Mouse (Mus musculus): Measurements from ENCODE around the gene Kcnc3. TPM values are rescaled to one million over a fixed set of nuclear protein-coding genes. Genes with fewer than 3 reads are reported as not detected.

Kcnc3 gene
- polyA plus RNA-seq, 1 experiment from 2014 or later = 0.05 TPM

DNA sequence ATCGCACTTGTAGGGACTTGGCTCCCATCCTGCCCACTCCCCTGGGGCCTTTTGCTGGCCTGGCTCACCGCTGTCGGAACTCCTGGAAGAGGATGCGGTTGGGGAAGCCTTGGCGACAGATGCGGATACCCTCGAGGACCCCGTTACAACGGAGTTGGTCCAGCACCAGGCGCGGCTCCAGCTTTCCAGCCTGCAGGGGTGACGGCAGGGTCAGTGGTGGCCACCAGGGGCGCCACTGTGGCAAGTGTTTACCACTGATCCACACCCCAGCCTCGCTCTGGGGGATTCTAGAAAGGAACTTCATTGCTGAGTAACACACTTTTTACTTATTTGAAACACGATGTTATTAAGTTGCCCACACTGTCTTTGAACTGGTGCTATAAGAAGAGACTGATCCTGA is 42.9 kb downstream of the Kcnc3 start:
- Histone ChIP-seq H3K4me3 (replicated peaks) (no peak overlapping the region), H3K4me2 (no peak overlapping the region), H3K4me1 (replicated peaks) (no peaks in the 10 kb centered on the region), H3K36me3 (no peaks in the 10 kb centered on the region), H3K27me3 (peaks cover 24% of the 10 kb centered on the region), H3K27ac (no peak overlapping the region), H3K9me3 (replicated peaks) (no peaks in the 10 kb centered on the region), H3K9ac (no peak overlapping the region)
- 16% methylated on average over 15 of the region's 15 CpGs for WGBS (ENCODE audit: insufficient replicate concordance)
- no peak for ATAC-seq (ENCODE audit: low read depth)
- DNase-seq = no peak

- H3K4me3 ChIP-seq (replicated peaks) = no peak overlapping the region
- ATAC-seq (ENCODE audit: low read depth) = no peak
- H3K9ac ChIP-seq = no peak overlapping the region
- H3K4me2 ChIP-seq = no peak overlapping the region
- WGBS (ENCODE audit: insufficient replicate concordance) = 64% methylated on average over 9 of the region's 9 CpGs
- DNase-seq = no peak
- H3K9me3 ChIP-seq (replicated peaks) = no peaks in the 10 kb centered on the region
- peaks cover 7% of the 10 kb centered on the region for H3K4me1 ChIP-seq (replicated peaks)
- H3K27me3 ChIP-seq = peaks cover 57% of the 10 kb centered on the region
- no peak overlapping the region for H3K27ac ChIP-seq
- no peaks in the 10 kb centered on the region for H3K36me3 ChIP-seq
These were observed 46.2 kb downstream of the Kcnc3 start for GRCm38 (mm10) chr7:44636684-44637083.

GRCm38 (mm10) chr7:44638663-44639062 is 48.2 kb downstream of the Kcnc3 start:
- Histone ChIP-seq H3K27ac (no peak overlapping the region), H3K36me3 (no peaks in the 10 kb centered on the region), H3K4me2 (no peak overlapping the region), H3K9me3 (replicated peaks) (no peaks in the 10 kb centered on the region), H3K9ac (no peak overlapping the region), H3K4me3 (replicated peaks) (no peak overlapping the region), H3K4me1 (replicated peaks) (peaks cover 7% of the 10 kb centered on the region), H3K27me3 (peaks cover 56% of the 10 kb centered on the region)
- no peak for ATAC-seq (ENCODE audit: low read depth)
- WGBS (ENCODE audit: insufficient replicate concordance) = 4% methylated on average over 16 of the region's 16 CpGs
- DNase-seq = no peak

DNA sequence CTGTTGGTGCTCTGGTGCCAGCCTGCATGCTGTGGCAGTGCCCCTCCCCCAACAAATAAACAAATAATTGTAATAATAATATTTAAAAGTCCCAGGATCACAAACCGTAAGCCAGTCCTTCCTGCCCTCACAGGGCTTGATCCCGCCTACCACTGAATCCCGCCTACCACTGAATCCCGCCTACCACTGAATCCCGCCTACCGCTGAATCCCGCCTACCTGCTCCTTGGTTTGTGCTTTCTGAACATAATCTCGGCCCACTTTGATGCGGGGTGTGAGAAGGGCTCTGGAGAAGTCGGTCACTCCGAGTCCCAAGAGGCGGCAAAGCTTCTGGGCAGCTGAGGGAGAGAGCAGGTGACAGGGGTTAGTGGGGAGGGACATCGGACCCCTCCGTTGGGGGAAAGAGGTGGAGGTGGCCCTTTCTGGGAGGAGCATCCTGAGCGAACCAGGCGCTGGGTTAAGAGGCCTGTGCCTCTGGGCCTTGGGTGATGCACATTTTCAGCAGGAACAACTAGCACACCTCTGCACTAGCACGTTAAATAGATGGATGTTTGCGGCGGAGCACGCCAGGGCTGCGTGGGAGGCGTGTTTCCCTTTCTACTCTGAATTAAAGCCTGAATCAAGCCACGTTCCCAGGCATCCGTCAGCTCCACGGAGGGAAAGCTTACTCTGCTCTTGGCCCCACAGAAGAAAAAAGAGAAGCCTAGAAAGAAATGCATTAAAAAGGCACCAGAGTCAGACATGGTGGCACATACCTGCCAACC is 50.6 kb downstream of the Kcnc3 start:
- Histone ChIP-seq H3K36me3 (no peaks in the 10 kb centered on the region), H3K9me3 (replicated peaks) (no peaks in the 10 kb centered on the region), H3K4me2 (0 out of 2 replicates have a peak overlapping the region, but pooled peaks have one; percentile 26), H3K4me3 (replicated peaks) (no peak overlapping the region), H3K27ac (no peak overlapping the region), H3K27me3 (peaks cover 65% of the 10 kb centered on the region), H3K4me1 (replicated peaks) (peaks cover 7% of the 10 kb centered on the region), H3K9ac (no peak overlapping the region)
- DNase-seq (no peak), ATAC-seq (ENCODE audit: low read depth) (no peak)
- WGBS (ENCODE audit: insufficient replicate concordance) = 14% methylated on average over 25 of the region's 25 CpGs

GRCm38 (mm10) chr7:44641887-44642286 is 51.4 kb downstream of the Kcnc3 start:
- WGBS (ENCODE audit: insufficient replicate concordance) = 16% methylated on average over 8 of the region's 8 CpGs
- no peak for ATAC-seq (ENCODE audit: low read depth)
- Histone ChIP-seq H3K4me2 (no peak overlapping the region), H3K27ac (no peak overlapping the region), H3K4me3 (replicated peaks) (no peak overlapping the region), H3K9me3 (replicated peaks) (no peaks in the 10 kb centered on the region), H3K27me3 (peaks cover 67% of the 10 kb centered on the region), H3K9ac (no peak overlapping the region), H3K4me1 (replicated peaks) (peaks cover 7% of the 10 kb centered on the region), H3K36me3 (no peaks in the 10 kb centered on the region)
- no peak for DNase-seq

DNA sequence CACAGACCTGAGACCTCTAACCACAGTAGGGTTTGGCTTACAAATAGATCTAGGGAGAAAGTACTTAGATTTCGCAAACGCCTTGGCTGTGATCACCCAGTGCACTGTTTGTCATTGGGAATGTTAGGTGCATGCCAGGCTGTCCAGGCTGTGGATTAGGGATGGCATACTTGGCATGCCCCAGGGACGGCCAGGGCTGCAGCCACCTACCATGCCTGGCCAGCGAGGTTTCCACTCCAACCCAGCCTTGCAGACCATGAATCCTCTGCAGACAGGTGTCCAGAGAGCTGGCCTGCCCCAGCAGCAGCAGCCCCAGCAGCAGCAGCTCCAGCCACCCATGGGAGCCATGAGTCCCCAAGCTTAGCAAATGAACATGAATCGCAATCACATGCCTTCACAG is 54.8 kb downstream of the Kcnc3 start:
- no peaks in the 10 kb centered on the region for H3K9me3 ChIP-seq (replicated peaks)
- H3K27me3 ChIP-seq = peaks cover 40% of the 10 kb centered on the region

DNA sequence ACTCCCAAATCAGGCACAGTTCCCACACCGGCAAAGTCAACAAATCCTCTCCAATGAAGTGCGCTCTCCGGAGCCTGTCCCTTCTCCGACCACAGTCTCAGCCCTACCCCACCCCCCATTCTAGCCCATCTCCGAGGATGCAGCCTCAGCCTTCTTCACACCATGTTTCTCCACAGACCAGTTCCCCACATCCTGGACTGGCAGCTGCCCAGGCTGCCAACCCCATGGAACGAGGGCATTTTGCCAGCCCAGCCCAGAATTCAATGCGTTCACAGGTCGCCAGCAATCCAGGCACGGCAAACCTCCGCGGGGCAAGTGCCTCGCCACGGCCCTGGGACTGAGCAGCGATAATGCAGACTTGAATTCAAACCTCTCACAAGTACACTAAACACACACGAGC is 55.5 kb downstream of the Kcnc3 start:
- Histone ChIP-seq H3K36me3 (no peaks in the 10 kb centered on the region), H3K4me1 (replicated peaks) (no peaks in the 10 kb centered on the region), H3K27ac (no peak overlapping the region), H3K9me3 (replicated peaks) (no peaks in the 10 kb centered on the region), H3K4me2 (no peak overlapping the region), H3K4me3 (replicated peaks) (no peak overlapping the region), H3K27me3 (peaks cover 33% of the 10 kb centered on the region), H3K9ac (no peak overlapping the region)
- 26% methylated on average over 15 of the region's 15 CpGs for WGBS (ENCODE audit: insufficient replicate concordance)
- no peak for ATAC-seq (ENCODE audit: low read depth)
- no peak for DNase-seq

More for the DNA sequence above, 54.8 kb downstream of the Kcnc3 start:
- H3K27ac ChIP-seq = no peak overlapping the region
- H3K4me2 ChIP-seq = no peak overlapping the region
- WGBS (ENCODE audit: insufficient replicate concordance) = 60% methylated on average over 5 of the region's 5 CpGs
- DNase-seq (no peak), ATAC-seq (ENCODE audit: low read depth) (no peak)
- no peak overlapping the region for H3K9ac ChIP-seq
- H3K4me1 ChIP-seq (replicated peaks) = no peaks in the 10 kb centered on the region
- H3K36me3 ChIP-seq = no peaks in the 10 kb centered on the region
- no peak overlapping the region for H3K4me3 ChIP-seq (replicated peaks)

- 50% methylated on average over 7 of the region's 7 CpGs for WGBS (ENCODE audit: insufficient replicate concordance)
- Histone ChIP-seq H3K9ac (no peak overlapping the region), H3K4me1 (replicated peaks) (no peaks in the 10 kb centered on the region), H3K27me3 (peaks cover 23% of the 10 kb centered on the region), H3K9me3 (replicated peaks) (no peaks in the 10 kb centered on the region), H3K27ac (no peak overlapping the region), H3K4me3 (replicated peaks) (no peak overlapping the region), H3K4me2 (no peak overlapping the region), H3K36me3 (no peaks in the 10 kb centered on the region)
- DNase-seq = peak; percentile 16
- no peak for ATAC-seq (ENCODE audit: low read depth)
These were observed 56.7 kb downstream of the Kcnc3 start for GRCm38 (mm10) chr7:44647042-44647724.

DNA sequence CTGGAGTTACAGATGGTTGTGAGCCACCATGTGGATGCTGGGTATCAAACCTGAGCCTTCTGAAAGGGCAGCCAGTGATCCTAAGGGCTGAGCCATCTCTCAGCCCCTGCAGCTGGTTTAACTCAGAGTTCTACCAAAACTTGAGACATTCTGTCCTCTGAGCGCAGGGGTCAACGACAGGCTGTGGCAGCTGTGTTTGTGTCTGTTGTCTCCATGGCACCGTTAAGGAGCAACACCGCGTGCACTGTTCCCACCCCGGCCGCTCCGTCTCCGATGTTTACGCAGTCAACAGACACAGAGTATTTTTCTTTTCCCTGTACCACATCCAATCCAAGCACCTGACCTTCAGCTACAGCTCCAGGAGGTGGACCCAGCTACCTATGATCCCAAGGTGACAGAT is 57.3 kb downstream of the Kcnc3 start:
- Histone ChIP-seq H3K27ac (no peak overlapping the region), H3K9me3 (replicated peaks) (no peaks in the 10 kb centered on the region), H3K27me3 (peaks cover 21% of the 10 kb centered on the region), H3K4me1 (replicated peaks) (no peaks in the 10 kb centered on the region), H3K4me2 (no peak overlapping the region), H3K36me3 (no peaks in the 10 kb centered on the region), H3K4me3 (replicated peaks) (no peak overlapping the region), H3K9ac (no peak overlapping the region)
- DNase-seq (no peak), ATAC-seq (ENCODE audit: low read depth) (no peak)
- WGBS (ENCODE audit: insufficient replicate concordance) = 69% methylated on average over 10 of the region's 10 CpGs

- Histone ChIP-seq H3K27ac (no peak overlapping the region), H3K36me3 (no peaks in the 10 kb centered on the region), H3K4me3 (replicated peaks) (no peak overlapping the region), H3K9ac (no peak overlapping the region), H3K9me3 (replicated peaks) (no peaks in the 10 kb centered on the region), H3K27me3 (peaks cover 19% of the 10 kb centered on the region), H3K4me2 (no peak overlapping the region), H3K4me1 (replicated peaks) (no peaks in the 10 kb centered on the region)
- ATAC-seq (ENCODE audit: low read depth) = no peak
- DNase-seq = no peak
- 58% methylated on average over 8 of the region's 8 CpGs for WGBS (ENCODE audit: insufficient replicate concordance)
These were observed 58.7 kb downstream of the Kcnc3 start for GRCm38 (mm10) chr7:44649094-44649610.

DNA sequence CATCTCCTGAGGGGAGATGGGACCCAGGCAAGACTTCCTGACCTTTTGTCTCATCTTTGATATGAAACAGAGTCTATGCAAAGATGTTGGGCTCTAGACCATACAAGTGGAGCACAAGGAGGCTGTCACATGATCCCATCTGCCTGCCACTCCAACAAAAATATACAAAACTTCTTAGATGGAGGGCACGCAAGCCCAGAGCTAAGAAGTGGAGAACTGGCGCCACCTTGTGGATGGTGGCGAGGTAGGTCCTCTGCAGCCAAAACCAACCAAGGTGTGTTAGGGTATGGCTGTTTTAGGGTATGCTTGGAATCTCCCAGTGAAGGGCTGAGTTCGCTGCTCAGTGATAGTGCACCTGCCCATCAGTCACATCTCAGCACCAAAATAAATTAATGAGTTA is 59.5 kb downstream of the Kcnc3 start:
- Histone ChIP-seq H3K9me3 (replicated peaks) (no peaks in the 10 kb centered on the region), H3K4me1 (replicated peaks) (no peaks in the 10 kb centered on the region), H3K27me3 (peaks cover 11% of the 10 kb centered on the region), H3K27ac (no peak overlapping the region), H3K9ac (no peak overlapping the region), H3K4me3 (replicated peaks) (no peak overlapping the region), H3K36me3 (no peaks in the 10 kb centered on the region), H3K4me2 (no peak overlapping the region)
- DNase-seq (no peak), ATAC-seq (ENCODE audit: low read depth) (no peak)
- WGBS (ENCODE audit: insufficient replicate concordance) = 7% methylated on average over 4 of the region's 4 CpGs
